Mouse (Mus musculus) limb, embryonic 10.5 days (tissue): ENCODE results near the gene Tmprss4. TPM values are rescaled to one million over a fixed set of nuclear protein-coding genes. Genes with fewer than 3 reads are reported as not detected.

ENCODE experiments used
- DNase-seq: peaks from one replicate; pipeline ENCODE4 v3.0.0-alpha.2; 2017; ENCODE audit warnings: low spot score
- H3K27ac ChIP-seq: fragments of 300-500 bp; sonication (generic); 2 replicates; pipeline ENCODE4 v1.5.1; 2016; ENCODE audit warnings: mild to moderate bottlenecking
- H3K27me3 ChIP-seq: fragments of 300-500 bp; sonication (generic); 2 replicates; pipeline ENCODE4 v1.6.1; 2016; ENCODE audit warnings: low read depth, mild to moderate bottlenecking; ENCODE audit not compliant: poor library complexity, severe bottlenecking
- H3K36me3 ChIP-seq: fragments of 300-500 bp; sonication (generic); 2 replicates; pipeline ENCODE4 v1.6.1; 2016; ENCODE audit warnings: mild to moderate bottlenecking, moderate library complexity
- H3K4me1 ChIP-seq: fragments of 300-500 bp; sonication (generic); 2 replicates; pipeline ENCODE4 v1.6.1; 2016
- H3K4me3 ChIP-seq: fragments of 300-500 bp; sonication (generic); 2 replicates; pipeline ENCODE4 v1.5.1; 2016; ENCODE audit warnings: mild to moderate bottlenecking, moderate library complexity
- H3K9me3 ChIP-seq: fragments of 300-500 bp; sonication (generic); replicated peaks from 2 replicates; pipeline ENCODE4 v1.6.1; 2016; ENCODE audit warnings: mild to moderate bottlenecking
- WGBS: fragments of 180-500 bp; shearing (Covaris S2); methylation state at CpG from one replicate; pipeline ENCODE4 v1.1.7; 2016; 5-methylcytosine and 5-hydroxymethylcytosine counted together
- polyA plus RNA-seq: library from polyadenylated mRNA; unstranded; fragments of >200 nt; fragmentation: Nextera tagmentation; extraction: Ambion mirVana; gene quantifications from 2 replicates; pipeline ENCODE4 v1.2.1, GENCODE M21; 2016

Tmprss4 gene
- polyA plus RNA-seq, 1 experiment from 2014 or later = 0.43 TPM

DNA sequence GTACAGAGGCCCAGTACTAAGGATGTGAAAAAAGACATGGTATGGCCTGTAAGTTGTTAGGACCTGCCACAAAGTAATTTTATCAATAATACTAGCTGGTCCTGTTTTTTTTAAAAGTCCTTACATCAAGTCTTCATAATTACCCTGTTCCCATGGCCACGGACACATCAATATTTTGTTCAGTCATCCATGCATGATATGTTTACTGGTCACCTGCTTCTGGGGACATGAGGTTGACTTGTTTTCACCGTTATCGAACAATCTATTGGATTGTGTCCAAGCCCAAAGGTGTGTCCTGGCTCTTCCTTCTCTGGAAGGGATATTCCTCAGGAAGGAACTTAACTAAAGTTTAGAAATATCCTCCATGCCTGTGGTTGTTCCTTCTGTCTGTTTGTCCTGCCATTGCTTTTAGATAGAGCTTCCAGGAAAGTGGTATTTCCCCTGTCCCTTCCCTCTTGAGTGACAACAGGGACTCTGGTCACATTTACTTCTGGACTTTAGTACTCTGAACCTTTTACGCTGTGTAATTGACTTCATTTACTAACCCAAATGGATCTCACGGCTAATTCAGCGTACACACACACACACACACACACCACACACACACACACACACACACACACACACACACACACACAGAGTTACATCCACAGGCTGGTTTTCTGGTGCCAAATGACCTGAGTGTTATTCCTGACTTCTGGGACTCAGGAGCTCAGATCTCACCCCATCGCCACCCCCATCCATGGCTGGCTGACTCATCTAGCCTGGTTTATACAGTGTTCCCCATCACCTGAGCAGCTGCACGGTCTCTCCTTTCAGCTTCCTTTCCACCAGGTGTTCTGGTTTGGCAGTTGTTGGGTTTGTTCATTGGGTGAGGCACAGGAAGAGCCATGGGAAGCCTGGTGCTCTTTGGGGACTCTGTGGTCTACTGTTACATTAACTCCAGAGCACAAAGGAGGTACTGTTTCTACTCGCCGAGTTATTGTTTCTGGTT lies 15.0 kb downstream of the Tmprss4 start:
- no peaks in the 10 kb centered on the region for H3K9me3 ChIP-seq

GRCm38 (mm10) chr9:45185250-45185649 lies 18.6 kb downstream of the Tmprss4 start:
- DNase-seq = no peak
- Histone ChIP-seq H3K36me3 (no peaks in the 10 kb centered on the region), H3K27me3 (no peaks in the 10 kb centered on the region), H3K4me3 (no peak overlapping the region), H3K27ac (no peak overlapping the region), H3K9me3 (no peaks in the 10 kb centered on the region), H3K4me1 (peaks cover 5% of the 10 kb centered on the region; the same call in 1 of the 2 replicates)
- 78% methylated on average over 4 of the region's 4 CpGs for WGBS

More for the DNA sequence above, 15.0 kb downstream of the Tmprss4 start:
- WGBS = 89% methylated on average over 10 of the region's 10 CpGs
- H3K36me3 ChIP-seq = no peaks in the 10 kb centered on the region
- no peak for DNase-seq
- H3K27me3 ChIP-seq = no peaks in the 10 kb centered on the region
- H3K4me3 ChIP-seq = no peak overlapping the region
- H3K4me1 ChIP-seq = no peaks in the 10 kb centered on the region
- H3K27ac ChIP-seq = no peak overlapping the region

DNA sequence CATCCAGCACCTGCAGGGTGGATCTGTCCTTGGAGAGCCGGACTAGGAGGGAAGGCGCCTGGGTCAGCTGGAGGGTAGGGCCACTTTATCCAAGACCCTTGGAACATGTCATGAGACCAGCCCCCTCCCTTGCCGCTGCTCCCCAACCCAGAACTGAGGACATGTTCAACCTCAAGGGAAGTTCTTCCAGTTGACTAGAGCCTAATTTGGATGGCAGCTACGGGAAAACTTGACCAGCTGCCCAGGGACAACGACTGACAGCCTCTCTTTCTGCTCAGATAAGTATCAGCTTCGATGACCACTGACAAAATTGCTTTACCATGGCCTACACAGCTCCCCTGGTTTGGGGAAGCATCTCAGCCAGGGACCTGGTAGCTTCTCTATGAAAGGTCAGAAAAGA lies 20.6 kb downstream of the Tmprss4 start:
- Histone ChIP-seq H3K4me1 (peaks cover 5% of the 10 kb centered on the region; the same call in 1 of the 2 replicates), H3K9me3 (no peaks in the 10 kb centered on the region), H3K27me3 (no peaks in the 10 kb centered on the region), H3K4me3 (no peak overlapping the region), H3K36me3 (no peaks in the 10 kb centered on the region), H3K27ac (no peak overlapping the region)
- no peak for DNase-seq
- WGBS = 87% methylated on average over 6 of the region's 6 CpGs

- H3K27me3 ChIP-seq = no peaks in the 10 kb centered on the region
- no peak for DNase-seq
- 66% methylated on average over 3 of the region's 3 CpGs for WGBS
- no peak overlapping the region for H3K4me3 ChIP-seq
- peaks cover 5% of the 10 kb centered on the region; the same call in 1 of the 2 replicates for H3K4me1 ChIP-seq
- H3K36me3 ChIP-seq = no peaks in the 10 kb centered on the region
- no peak overlapping the region for H3K27ac ChIP-seq
- H3K9me3 ChIP-seq = no peaks in the 10 kb centered on the region
These were observed 21.4 kb downstream of the Tmprss4 start for GRCm38 (mm10) chr9:45182521-45182920.

DNA sequence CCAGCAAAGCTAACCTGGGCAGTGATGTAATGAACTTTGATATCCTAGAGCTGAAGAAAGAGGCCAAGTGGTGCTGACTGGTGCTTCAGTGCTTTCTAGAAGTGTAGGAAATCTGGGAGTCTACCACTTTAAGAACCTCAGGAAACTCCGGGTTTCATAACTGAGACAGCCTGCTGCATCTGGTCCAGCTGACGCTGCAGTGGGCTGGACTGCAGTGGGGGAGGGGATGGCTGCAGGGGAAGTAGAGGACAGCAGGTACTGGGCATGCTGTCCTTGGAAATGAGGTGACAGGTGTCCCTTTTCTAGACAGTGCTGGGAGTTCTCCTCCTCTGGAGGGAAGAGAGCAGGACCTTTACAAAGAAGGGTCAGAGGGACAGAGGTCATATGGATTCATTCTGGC lies 22.1 kb downstream of the Tmprss4 start, which contains the start of gene BC049352:
TSS of gene BC049352 (plus strand) at position 238 of the 400 bp plus-strand sequence.
- H3K4me3 ChIP-seq = no peak within 1 kb of the TSS
- 30% methylated on average over 2 of the region's 2 CpGs for WGBS
- no peak within 1 kb of the TSS for H3K27ac ChIP-seq
- no peaks in the 10 kb centered on the region for H3K27me3 ChIP-seq
- H3K9me3 ChIP-seq = no peaks in the 10 kb centered on the region
- DNase-seq = no peak
- H3K36me3 ChIP-seq = no peaks in the 10 kb centered on the region
- H3K4me1 ChIP-seq = peaks cover 5% of the 10 kb centered on the region; the same call in 1 of the 2 replicates

GRCm38 (mm10) chr9:45179282-45179681 lies 24.6 kb downstream of the Tmprss4 start:
- DNase-seq = no peak
- H3K36me3 ChIP-seq = no peaks in the 10 kb centered on the region
- WGBS = 86% methylated on average over 5 of the region's 5 CpGs

DNA sequence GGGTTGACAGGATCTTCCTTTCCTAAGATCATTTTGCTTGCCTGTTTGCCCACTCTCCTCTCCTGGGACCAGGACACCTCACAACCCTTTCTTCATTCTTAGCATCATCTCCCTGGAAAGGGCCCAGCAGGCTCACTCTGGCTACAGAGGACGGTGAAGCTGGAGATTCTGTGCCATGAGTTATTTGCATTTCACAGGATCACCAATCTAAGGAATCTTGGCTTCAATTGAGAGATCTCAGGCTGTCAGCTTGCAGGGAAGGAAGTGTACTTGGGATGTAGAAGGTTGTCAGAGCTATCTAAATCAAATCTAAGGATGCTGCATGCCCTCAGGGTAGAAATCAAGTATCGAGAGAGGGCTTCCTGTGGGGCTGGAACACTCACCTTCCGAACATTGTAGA lies 30.4 kb downstream of the Tmprss4 start:
- WGBS = 69% methylated on average over 3 of the region's 3 CpGs

More at GRCm38 (mm10) chr9:45179282-45179681, 24.6 kb downstream of the Tmprss4 start:
- H3K4me3 ChIP-seq = no peak overlapping the region
- H3K9me3 ChIP-seq = no peaks in the 10 kb centered on the region
- no peak overlapping the region for H3K27ac ChIP-seq
- peaks cover 5% of the 10 kb centered on the region; the same call in 1 of the 2 replicates for H3K4me1 ChIP-seq
- no peaks in the 10 kb centered on the region for H3K27me3 ChIP-seq

GRCm38 (mm10) chr9:45171073-45171610 lies 32.8 kb downstream of the Tmprss4 start:
- no peak overlapping the region for H3K4me3 ChIP-seq
- 89% methylated on average over 1 of the region's 1 CpGs for WGBS
- no peak for DNase-seq

More for the DNA sequence above, 30.4 kb downstream of the Tmprss4 start:
- H3K4me3 ChIP-seq = no peak overlapping the region
- no peaks in the 10 kb centered on the region for H3K27me3 ChIP-seq
- no peaks in the 10 kb centered on the region for H3K36me3 ChIP-seq
- H3K27ac ChIP-seq = no peak overlapping the region
- no peak for DNase-seq
- H3K9me3 ChIP-seq = no peaks in the 10 kb centered on the region
- H3K4me1 ChIP-seq = no peaks in the 10 kb centered on the region

GRCm38 (mm10) chr9:45170150-45170549 lies 33.7 kb downstream of the Tmprss4 start:
- Histone ChIP-seq H3K27me3 (no peaks in the 10 kb centered on the region), H3K36me3 (no peaks in the 10 kb centered on the region), H3K4me1 (no peaks in the 10 kb centered on the region), H3K9me3 (no peaks in the 10 kb centered on the region), H3K27ac (no peak overlapping the region), H3K4me3 (no peak overlapping the region)
- WGBS = 93% methylated on average over 5 of the region's 5 CpGs
- no peak for DNase-seq

More at GRCm38 (mm10) chr9:45171073-45171610, 32.8 kb downstream of the Tmprss4 start:
- H3K4me1 ChIP-seq = no peaks in the 10 kb centered on the region
- H3K27ac ChIP-seq = no peak overlapping the region
- H3K27me3 ChIP-seq = no peaks in the 10 kb centered on the region
- H3K36me3 ChIP-seq = no peaks in the 10 kb centered on the region
- H3K9me3 ChIP-seq = no peaks in the 10 kb centered on the region

GRCm38 (mm10) chr9:45167903-45168302 lies 36.0 kb downstream of the Tmprss4 start:
- no peak overlapping the region for H3K27ac ChIP-seq
- H3K27me3 ChIP-seq = no peaks in the 10 kb centered on the region
- 78% methylated on average over 5 of the region's 5 CpGs for WGBS
- DNase-seq = no peak
- H3K9me3 ChIP-seq = no peaks in the 10 kb centered on the region
- H3K4me3 ChIP-seq = no peak overlapping the region
- H3K4me1 ChIP-seq = no peaks in the 10 kb centered on the region
- no peaks in the 10 kb centered on the region for H3K36me3 ChIP-seq

DNA sequence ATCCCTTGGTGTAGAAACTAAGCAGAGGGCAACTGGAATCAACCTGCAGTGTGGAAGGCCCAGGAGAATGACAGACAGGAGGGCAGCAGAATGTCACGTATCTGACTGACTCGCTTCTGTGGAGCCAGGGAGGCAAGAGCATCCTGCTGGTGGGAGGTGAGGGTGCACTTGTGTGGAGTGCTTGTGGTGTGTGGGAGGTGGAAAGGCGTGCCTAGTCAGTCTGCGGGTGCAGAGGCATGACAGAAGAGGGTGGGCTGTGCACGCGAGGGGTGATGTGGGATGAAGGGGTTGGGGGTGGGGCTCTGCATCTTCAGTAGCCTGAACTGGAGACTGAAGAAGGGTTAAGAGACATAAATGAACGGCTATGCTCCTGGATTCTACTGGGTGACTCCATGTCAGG lies 50.5 kb downstream of the Tmprss4 start:
- no peak for DNase-seq
- Histone ChIP-seq H3K4me1 (no peaks in the 10 kb centered on the region), H3K36me3 (no peaks in the 10 kb centered on the region), H3K27me3 (no peaks in the 10 kb centered on the region), H3K4me3 (no peak overlapping the region), H3K27ac (no peak overlapping the region), H3K9me3 (no peaks in the 10 kb centered on the region)
- 76% methylated on average over 7 of the region's 7 CpGs for WGBS

GRCm38 (mm10) chr9:45150933-45151332 lies 53.0 kb downstream of the Tmprss4 start:
- H3K27me3 ChIP-seq = 0 out of 2 replicates have a peak, but pooled peaks cover 16% of the 10 kb centered on the region
- no peaks in the 10 kb centered on the region for H3K36me3 ChIP-seq

GRCm38 (mm10) chr9:45146267-45146597 lies 57.7 kb downstream of the Tmprss4 start:
- peaks cover 30% of the 10 kb centered on the region for H3K4me1 ChIP-seq
- H3K27me3 ChIP-seq = peaks cover 51% of the 10 kb centered on the region
- 2% methylated on average over 5 of the region's 5 CpGs for WGBS
- H3K27ac ChIP-seq = no peak overlapping the region
- H3K9me3 ChIP-seq = no peaks in the 10 kb centered on the region
- peak overlapping the region; percentile 54 for H3K4me3 ChIP-seq
- DNase-seq = no peak
- H3K36me3 ChIP-seq = no peaks in the 10 kb centered on the region

More at GRCm38 (mm10) chr9:45150933-45151332, 53.0 kb downstream of the Tmprss4 start:
- no peak for DNase-seq
- WGBS = 100% methylated on average over 1 of the region's 1 CpGs
- Histone ChIP-seq H3K4me1 (peaks cover 2% of the 10 kb centered on the region), H3K4me3 (no peak overlapping the region), H3K9me3 (no peaks in the 10 kb centered on the region), H3K27ac (no peak overlapping the region)
